ENCODE assay signal across 8 mouse cellular contexts in the genomic region with DNA sequence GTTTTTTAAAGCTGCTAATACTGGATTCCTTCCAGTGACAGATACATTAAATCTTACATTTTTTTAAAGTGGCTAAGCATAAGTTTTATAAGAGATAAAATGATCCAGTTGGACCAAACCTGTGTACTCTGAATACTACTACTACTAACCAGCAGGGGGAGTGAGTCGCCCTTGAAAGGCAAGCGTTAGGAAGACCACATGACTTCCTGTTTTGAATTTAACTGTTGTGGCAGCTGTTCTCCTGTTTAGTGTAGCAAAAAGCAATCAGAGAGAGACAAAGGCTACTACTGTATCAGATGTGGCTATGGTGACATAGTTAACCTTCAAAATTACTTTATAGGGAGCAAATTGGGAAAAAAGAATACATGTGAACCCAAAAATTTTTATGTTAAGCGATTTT. TPM values are rescaled to one million over a fixed set of nuclear protein-coding genes. Genes with fewer than 3 reads are reported as not detected.
DNase-seq lines count a peak whose midpoint lies in the region; ATAC-seq and TF ChIP-seq lines count a peak whose summit lies in the region.

No protein-coding gene starts in this region.

- peak; percentile 59 to 87; a peak in 3 of 4 replicates for TF ChIP-seq CTCF in CH12.LX (conservative IDR thresholded peaks at IDR 0.05 in 1 of 2, IDR thresholded peaks at IDR 0.05 in 1 of 2; ENCODE audit: low read depth in 2 of 2, low read length in 2 of 2)
- TF ChIP-seq CTCF in brain, embryonic 14.5 days (IDR thresholded peaks at IDR 0.05; ENCODE audit: borderline replicate concordance, extremely low read depth, insufficient read depth, insufficient read length) = peak; percentile 54; the same call in 1 of the 2 replicates
- TF ChIP-seq CTCF in thymus, adult 2 months (IDR thresholded peaks at IDR 0.05; ENCODE audit: borderline replicate concordance, control insufficient read depth, extremely low read depth, insufficient read depth, low read length, poor library complexity) = no peak

- no peak overlapping the region for H3K4me3 ChIP-seq in kidney, embryonic 15.5 days (replicated peaks)
- no peak overlapping the region for H3K4me3 ChIP-seq in CH12.LX (replicated peaks in 1 of 3; ENCODE audit: low read depth in 2 of 3, low read length in 2 of 3, poor library complexity in 1 of 3)
- H3K4me3 ChIP-seq in heart, embryonic 16.5 days (ENCODE audit: low read length) = no peak overlapping the region
- H3K4me3 ChIP-seq in thymus, adult 2 months (ENCODE audit: control insufficient read depth, insufficient read depth, low read length) = no peak overlapping the region

- no peaks in the 10 kb centered on the region for H3K27me3 ChIP-seq in kidney, embryonic 15.5 days
- H3K27me3 ChIP-seq in CH12.LX (replicated peaks) = no peaks in the 10 kb centered on the region
- H3K27me3 ChIP-seq in heart, embryonic 16.5 days (ENCODE audit: control insufficient read depth, insufficient read depth, low read length) = no peaks in the 10 kb centered on the region
- H3K27me3 ChIP-seq in thymus, adult 2 months (ENCODE audit: control insufficient read depth, insufficient read depth, low read length) = no peaks in the 10 kb centered on the region

- peak; percentile 26; the same call in 1 of the 2 replicates for TF ChIP-seq POLR2A in CH12.LX (IDR thresholded peaks at IDR 0.05; ENCODE audit: low read depth, low read length)
- no peak for TF ChIP-seq POLR2A in brain, embryonic 14.5 days (IDR thresholded peaks at IDR 0.05; ENCODE audit: borderline replicate concordance, extremely low read depth, insufficient read depth, insufficient read length, poor library complexity, severe bottlenecking)
- TF ChIP-seq POLR2A in thymus, adult 2 months (IDR thresholded peaks at IDR 0.05; ENCODE audit: control insufficient read depth, extremely low read depth, insufficient read depth, low read length, poor library complexity) = no peak

- no peaks in the 10 kb centered on the region for H3K9me3 ChIP-seq in kidney, embryonic 15.5 days (replicated peaks)
- no peaks in the 10 kb centered on the region for H3K9me3 ChIP-seq in CH12.LX (replicated peaks; ENCODE audit: low read length)
- no peaks in the 10 kb centered on the region for H3K9me3 ChIP-seq in heart, embryonic 16.5 days (replicated peaks; ENCODE audit: control insufficient read depth, low read length)

- no peak for ATAC-seq in kidney, embryonic 15.5 days (replicated peaks; ENCODE audit: low FRiP score)
- peak; percentile 60 for ATAC-seq in heart, embryonic 16.5 days (replicated peaks; ENCODE audit: extremely low read depth, insufficient read depth, low FRiP score)

- H3K9ac ChIP-seq in kidney, embryonic 15.5 days = no peak overlapping the region
- H3K9ac ChIP-seq in CH12.LX (ENCODE audit: insufficient read depth, low read depth) = no peak overlapping the region
- H3K9ac ChIP-seq in heart, embryonic 16.5 days (ENCODE audit: low read length) = no peak overlapping the region

- in situ Hi-C loops in CH12.LX (cut with MboI; ENCODE audit: low pct_ligation_motif_present, low pct_unique_long_range_greater_than_20kb, low sequenced_read_pairs) = no loop called here

- DNase-seq in kidney, adult 11 months = peak; percentile 24
- DNase-seq in CH12.LX (ENCODE audit: extremely low read depth) = peak; percentile 77
- DNase-seq in brain, embryonic 14.5 days (ENCODE audit: low read depth) = peak; percentile 66
- DNase-seq in lung, adult 18-20 months = peak; percentile 33 to 55
- peak; percentile 65 for DNase-seq in thymus, adult 2 months
- no peak for DNase-seq in right cerebral cortex, postnatal 25 days

- TF ChIP-seq RAD21 in CH12.LX (IDR thresholded peaks at IDR 0.05; ENCODE audit: low read depth, low read length) = peak; percentile 82

- dilution Hi-C loops in CH12.LX (cut with MboI; ENCODE audit: extremely low pct_ligation_motif_present, extremely low pct_unique_long_range_greater_than_20kb, low sequenced_read_pairs) = no loop called here

- TF ChIP-seq EP300 in CH12.LX (IDR thresholded peaks at IDR 0.05; ENCODE audit: low read length) = no peak

- peaks cover 12% of the 10 kb centered on the region for H3K4me1 ChIP-seq in kidney, embryonic 15.5 days
- peaks cover 3 to 15% of the 10 kb centered on the region in 2 experiments; a peak in 3 of 4 replicates for H3K4me1 ChIP-seq in CH12.LX (ENCODE audit: control insufficient read depth in 1 of 2, insufficient read depth in 2 of 2)
- peaks cover 10% of the 10 kb centered on the region for H3K4me1 ChIP-seq in heart, embryonic 16.5 days (ENCODE audit: control insufficient read depth, insufficient read depth, low read length)
- H3K4me1 ChIP-seq in thymus, adult 2 months (replicated peaks; ENCODE audit: control insufficient read depth, insufficient read depth, low read length) = peaks cover 7% of the 10 kb centered on the region

- WGBS in kidney, embryonic 15.5 days = 48% methylated on average over 3 of the region's 3 CpGs
- WGBS in heart, embryonic 16.5 days = 32% methylated on average over 3 of the region's 3 CpGs
- WGBS in thymus, adult 2 months = 22% methylated on average over 3 of the region's 3 CpGs

- H3K4me2 ChIP-seq in kidney, embryonic 15.5 days = no peak overlapping the region
- H3K4me2 ChIP-seq in CH12.LX (ENCODE audit: insufficient read depth, low read depth, poor library complexity, severe bottlenecking) = no peak overlapping the region; the same call in 1 of the 2 replicates
- H3K4me2 ChIP-seq in heart, embryonic 16.5 days (ENCODE audit: low read depth, low read length) = no peak overlapping the region

- peaks cover 15% of the 10 kb centered on the region for H3K79me2 ChIP-seq in CH12.LX (replicated peaks; ENCODE audit: control insufficient read depth, extremely low read depth, insufficient read depth, poor library complexity, severe bottlenecking)

- no peak overlapping the region for H3K27ac ChIP-seq in kidney, embryonic 15.5 days
- no peak overlapping the region for H3K27ac ChIP-seq in CH12.LX (ENCODE audit: insufficient read depth, low read depth)
- no peak overlapping the region for H3K27ac ChIP-seq in heart, embryonic 16.5 days (ENCODE audit: low read length)
- peak overlapping the region; percentile 97 for H3K27ac ChIP-seq in thymus, adult 2 months (ENCODE audit: control insufficient read depth, insufficient read depth, low read length)

- H3K36me3 ChIP-seq in kidney, embryonic 15.5 days = no peaks in the 10 kb centered on the region
- H3K36me3 ChIP-seq in CH12.LX (replicated peaks in 1 of 2; ENCODE audit: control insufficient read depth in 1 of 2, insufficient read depth in 1 of 2, low read length in 1 of 2) = no peaks in the 10 kb centered on the region
- no peaks in the 10 kb centered on the region for H3K36me3 ChIP-seq in heart, embryonic 16.5 days (ENCODE audit: control insufficient read depth, insufficient read depth)
- no peaks in the 10 kb centered on the region; the same call in 1 of the 2 replicates for H3K36me3 ChIP-seq in thymus, adult 2 months (ENCODE audit: control insufficient read depth, insufficient read depth, low read length)

TF ChIP-seq in CH12.LX, 34 proteins besides CTCF, POLR2A, EP300 and RAD21 (continues in another document):
- TF ChIP-seq IRF4 (IDR thresholded peaks at IDR 0.05; ENCODE audit: low read depth, low read length) (no peak; the same call in 1 of the 2 replicates), CHD2 (IDR thresholded peaks at IDR 0.05; ENCODE audit: low read length) (no peak), MEF2A (IDR thresholded peaks at IDR 0.05; ENCODE audit: borderline replicate concordance, low read depth, low read length) (no peak), MXI1 (IDR thresholded peaks at IDR 0.05; ENCODE audit: low read depth, low read length) (no peak), RCOR1 (conservative IDR thresholded peaks at IDR 0.05; ENCODE audit: low read depth, low read length) (no peak), MYC (IDR thresholded peaks at IDR 0.05; ENCODE audit: low read depth, low read length) (0 out of 2 replicates have a peak, but pooled peaks have one; percentile 24), MAFK (IDR thresholded peaks at IDR 0.05; ENCODE audit: insufficient replicate concordance, low read length) (no peak), HCFC1 (IDR thresholded peaks at IDR 0.05; ENCODE audit: low read depth, low read length) (no peak; the same call in 1 of the 2 replicates), KAT2A (IDR thresholded peaks at IDR 0.05; ENCODE audit: insufficient replicate concordance, low read length) (no peak), ELF1 (IDR thresholded peaks at IDR 0.05; ENCODE audit: low read depth, low read length) (peak; percentile 61), POLR2AphosphoS2 (IDR thresholded peaks at IDR 0.05; ENCODE audit: low read depth, low read length) (no peak), CHD1 (IDR thresholded peaks at IDR 0.05; ENCODE audit: low read depth, low read length) (no peak), UBTF (IDR thresholded peaks at IDR 0.05; ENCODE audit: low read depth, low read length) (no peak), TCF12 (IDR thresholded peaks at IDR 0.05; ENCODE audit: low read depth, low read length) (0 out of 2 replicates have a peak, but pooled peaks have one; percentile 15), MAZ (IDR thresholded peaks at IDR 0.05; ENCODE audit: low read depth, low read length) (no peak), ZMIZ1 (IDR thresholded peaks at IDR 0.05; ENCODE audit: low read depth, low read length) (no peak), TBP (conservative IDR thresholded peaks at IDR 0.05; ENCODE audit: low read depth, low read length) (peak; percentile 40; the same call in 1 of the 2 replicates), ZNF384 (IDR thresholded peaks at IDR 0.05; ENCODE audit: low read depth, low read length) (no peak), PAX5 (IDR thresholded peaks at IDR 0.05; ENCODE audit: low read length) (no peak), ZC3H11A (IDR thresholded peaks at IDR 0.05; ENCODE audit: low read depth, low read length) (no peak), ZKSCAN1 (IDR thresholded peaks at IDR 0.05; ENCODE audit: borderline replicate concordance, low read depth, low read length) (no peak), ETS1 (conservative IDR thresholded peaks at IDR 0.05; ENCODE audit: low read depth, low read length) (no peak), SIN3A (IDR thresholded peaks at IDR 0.05; ENCODE audit: low read length) (no peak; the same call in 1 of the 2 replicates), USF1 (IDR thresholded peaks at IDR 0.05; ENCODE audit: low read depth, low read length) (peak; percentile 79), NRF1 (IDR thresholded peaks at IDR 0.05; ENCODE audit: low read depth, low read length) (no peak), E2F4 (IDR thresholded peaks at IDR 0.05; ENCODE audit: insufficient replicate concordance, low read depth, low read length) (no peak)

RNA-seq across cellular contexts. Expression of a gene that starts 6.8 kb away (rescaled TPM):
- 18.3 and 18.7 TPM in 2 replicates for polyA plus RNA-seq in kidney, embryonic 15.5 days (2015; fragmentation: Nextera tagmentation; extraction: Ambion mirVana)
- total RNA-seq in CH12.LX (2012; rRNA removed) (18.7 and 19.8 TPM in 2 replicates), CH12.LX (2014; rRNA removed) (16.2 and 16.3 TPM in 2 replicates)
- 26.6 and 30.8 TPM in 2 replicates for polyA plus RNA-seq in CH12.LX (2012; ENCODE audit: insufficient read length, low read depth)
- polyA plus RNA-seq in brain, embryonic 14.5 days (2012; rRNA removed) = 14.6 and 21.1 TPM in 2 replicates
- 10.7 and 11.1 TPM in 2 replicates for polyA plus RNA-seq in heart, embryonic 16.5 days (2015; fragmentation: Nextera tagmentation; extraction: Ambion mirVana)
- 19.5 and 21.3 TPM in 2 replicates for polyA plus RNA-seq in thymus, adult 2 months (2012; rRNA removed)
